Mouse (Mus musculus): ENCODE measurements around the gene A830018L16Rik. TPM values are rescaled to one million over a fixed set of nuclear protein-coding genes. Genes with fewer than 3 reads are reported as not detected.

A830018L16Rik gene
- polyA plus RNA-seq, 1 experiment from 2014 or later = 0.17 TPM

GRCm38 (mm10) chr1:11652773-11653172 lies 238.9 kb downstream of the A830018L16Rik start:
- no peaks in the 10 kb centered on the region for H3K27me3 ChIP-seq (replicated peaks)
- H3K4me3 ChIP-seq = no peak overlapping the region
- ATAC-seq (ENCODE audit: insufficient number of reproducible peaks, low FRiP score) = no peak
- no peak overlapping the region for H3K27ac ChIP-seq (ENCODE audit: poor library complexity, severe bottlenecking)
- no peak overlapping the region for H3K4me2 ChIP-seq
- no peaks in the 10 kb centered on the region for H3K36me3 ChIP-seq
- no peaks in the 10 kb centered on the region for H3K4me1 ChIP-seq (replicated peaks)
- H3K9ac ChIP-seq = no peak overlapping the region
- H3K9me3 ChIP-seq (replicated peaks) = peaks cover 3% of the 10 kb centered on the region; the same call in 1 of the 2 replicates

GRCm38 (mm10) chr1:11657341-11658060 lies 243.6 kb downstream of the A830018L16Rik start:
- Histone ChIP-seq H3K9ac (no peak overlapping the region), H3K9me3 (replicated peaks) (peaks cover 7% of the 10 kb centered on the region), H3K27ac (ENCODE audit: poor library complexity, severe bottlenecking) (no peak overlapping the region), H3K4me2 (no peak overlapping the region), H3K36me3 (no peaks in the 10 kb centered on the region), H3K4me1 (replicated peaks) (no peaks in the 10 kb centered on the region), H3K27me3 (replicated peaks) (no peaks in the 10 kb centered on the region), H3K4me3 (no peak overlapping the region)
- ATAC-seq (ENCODE audit: insufficient number of reproducible peaks, low FRiP score) = no peak
- 57% methylated on average over 2 of the region's 2 CpGs for WGBS

GRCm38 (mm10) chr1:11658061-11658625 lies 244.2 kb downstream of the A830018L16Rik start:
- Histone ChIP-seq H3K9me3 (replicated peaks) (peaks cover 7% of the 10 kb centered on the region), H3K27me3 (replicated peaks) (no peaks in the 10 kb centered on the region), H3K27ac (ENCODE audit: poor library complexity, severe bottlenecking) (no peak overlapping the region), H3K4me3 (no peak overlapping the region), H3K4me2 (no peak overlapping the region), H3K4me1 (replicated peaks) (no peaks in the 10 kb centered on the region), H3K36me3 (no peaks in the 10 kb centered on the region), H3K9ac (no peak overlapping the region)
- whole genome bisulfite sequencing = 23% methylated on average over 3 of the region's 3 CpGs
- ATAC-seq (ENCODE audit: insufficient number of reproducible peaks, low FRiP score) = no peak

- Histone ChIP-seq H3K9ac (no peak overlapping the region), H3K27me3 (replicated peaks) (no peaks in the 10 kb centered on the region), H3K4me1 (replicated peaks) (no peaks in the 10 kb centered on the region), H3K4me2 (no peak overlapping the region), H3K4me3 (no peak overlapping the region), H3K27ac (ENCODE audit: poor library complexity, severe bottlenecking) (no peak overlapping the region), H3K9me3 (replicated peaks) (peaks cover 4% of the 10 kb centered on the region; the same call in 1 of the 2 replicates), H3K36me3 (no peaks in the 10 kb centered on the region)
- ATAC-seq (ENCODE audit: insufficient number of reproducible peaks, low FRiP score) = no peak
Observed at GRCm38 (mm10) chr1:11744749-11745314, 330.9 kb downstream of the A830018L16Rik start.

GRCm38 (mm10) chr1:11748424-11748823 lies 334.5 kb downstream of the A830018L16Rik start:
- Histone ChIP-seq H3K4me3 (no peak overlapping the region), H3K9ac (no peak overlapping the region), H3K27me3 (replicated peaks) (no peaks in the 10 kb centered on the region), H3K36me3 (no peaks in the 10 kb centered on the region), H3K4me1 (replicated peaks) (no peaks in the 10 kb centered on the region), H3K27ac (ENCODE audit: poor library complexity, severe bottlenecking) (no peak overlapping the region), H3K9me3 (replicated peaks) (peaks cover 4% of the 10 kb centered on the region; the same call in 1 of the 2 replicates), H3K4me2 (no peak overlapping the region)
- WGBS = 51% methylated on average over 2 of the region's 2 CpGs
- no peak for ATAC-seq (ENCODE audit: insufficient number of reproducible peaks, low FRiP score)

- ATAC-seq (ENCODE audit: insufficient number of reproducible peaks, low FRiP score) = no peak
- no peaks in the 10 kb centered on the region for H3K27me3 ChIP-seq (replicated peaks)
- H3K9me3 ChIP-seq (replicated peaks) = peaks cover 4% of the 10 kb centered on the region
Observed at GRCm38 (mm10) chr1:11750065-11750464, 336.2 kb downstream of the A830018L16Rik start.

GRCm38 (mm10) chr1:11750607-11751006 lies 336.7 kb downstream of the A830018L16Rik start:
- 60% methylated on average over 2 of the region's 2 CpGs for WGBS
- Histone ChIP-seq H3K4me1 (replicated peaks) (no peaks in the 10 kb centered on the region), H3K9ac (no peak overlapping the region), H3K4me2 (no peak overlapping the region), H3K27me3 (replicated peaks) (no peaks in the 10 kb centered on the region), H3K9me3 (replicated peaks) (peaks cover 4% of the 10 kb centered on the region), H3K27ac (ENCODE audit: poor library complexity, severe bottlenecking) (no peak overlapping the region), H3K36me3 (no peaks in the 10 kb centered on the region), H3K4me3 (no peak overlapping the region)
- no peak for ATAC-seq (ENCODE audit: insufficient number of reproducible peaks, low FRiP score)

More at GRCm38 (mm10) chr1:11750065-11750464, 336.2 kb downstream of the A830018L16Rik start:
- Histone ChIP-seq H3K27ac (ENCODE audit: poor library complexity, severe bottlenecking) (no peak overlapping the region), H3K4me1 (replicated peaks) (no peaks in the 10 kb centered on the region), H3K4me2 (no peak overlapping the region), H3K4me3 (no peak overlapping the region), H3K9ac (no peak overlapping the region), H3K36me3 (no peaks in the 10 kb centered on the region)

- Histone ChIP-seq H3K9me3 (replicated peaks) (no peaks in the 10 kb centered on the region; the same call in 1 of the 2 replicates), H3K27me3 (replicated peaks) (no peaks in the 10 kb centered on the region), H3K27ac (ENCODE audit: poor library complexity, severe bottlenecking) (no peak overlapping the region), H3K4me3 (no peak overlapping the region), H3K4me2 (no peak overlapping the region), H3K4me1 (replicated peaks) (no peaks in the 10 kb centered on the region), H3K36me3 (no peaks in the 10 kb centered on the region), H3K9ac (no peak overlapping the region)
- no peak for ATAC-seq (ENCODE audit: insufficient number of reproducible peaks, low FRiP score)
Observed at GRCm38 (mm10) chr1:11751996-11752395, 338.1 kb downstream of the A830018L16Rik start.

- no peaks in the 10 kb centered on the region for H3K9me3 ChIP-seq (replicated peaks)
- no peak; the same call in 1 of the 2 replicates for ATAC-seq (ENCODE audit: insufficient number of reproducible peaks, low FRiP score)
- no peak overlapping the region for H3K4me2 ChIP-seq
- no peaks in the 10 kb centered on the region for H3K4me1 ChIP-seq (replicated peaks)
- H3K27me3 ChIP-seq (replicated peaks) = no peaks in the 10 kb centered on the region
- no peak overlapping the region for H3K4me3 ChIP-seq
- 48% methylated on average over 1 of the region's 1 CpGs for WGBS
- H3K27ac ChIP-seq (ENCODE audit: poor library complexity, severe bottlenecking) = no peak overlapping the region
- H3K9ac ChIP-seq = no peak overlapping the region
- H3K36me3 ChIP-seq = no peaks in the 10 kb centered on the region
Observed at GRCm38 (mm10) chr1:11788264-11788663, 374.4 kb downstream of the A830018L16Rik start.

GRCm38 (mm10) chr1:11792820-11793219 lies 378.9 kb downstream of the A830018L16Rik start:
- no peak overlapping the region for H3K4me3 ChIP-seq
- H3K4me1 ChIP-seq (replicated peaks) = no peaks in the 10 kb centered on the region
- no peak for ATAC-seq (ENCODE audit: insufficient number of reproducible peaks, low FRiP score)
- no peak overlapping the region for H3K9ac ChIP-seq
- H3K27me3 ChIP-seq (replicated peaks) = no peaks in the 10 kb centered on the region
- no peak overlapping the region for H3K4me2 ChIP-seq
- H3K9me3 ChIP-seq (replicated peaks) = no peaks in the 10 kb centered on the region
- no peaks in the 10 kb centered on the region for H3K36me3 ChIP-seq
- no peak overlapping the region for H3K27ac ChIP-seq (ENCODE audit: poor library complexity, severe bottlenecking)
- 67% methylated on average over 2 of the region's 2 CpGs for WGBS

GRCm38 (mm10) chr1:11795666-11796065 lies 381.8 kb downstream of the A830018L16Rik start:
- H3K9me3 ChIP-seq (replicated peaks) = no peaks in the 10 kb centered on the region
- H3K4me1 ChIP-seq (replicated peaks) = no peaks in the 10 kb centered on the region
- 59% methylated on average over 2 of the region's 2 CpGs for WGBS
- no peak for ATAC-seq (ENCODE audit: insufficient number of reproducible peaks, low FRiP score)
- H3K27ac ChIP-seq (ENCODE audit: poor library complexity, severe bottlenecking) = no peak overlapping the region
- H3K9ac ChIP-seq = no peak overlapping the region
- no peaks in the 10 kb centered on the region for H3K27me3 ChIP-seq (replicated peaks)
- no peak overlapping the region for H3K4me2 ChIP-seq
- no peak overlapping the region for H3K4me3 ChIP-seq
- H3K36me3 ChIP-seq = no peaks in the 10 kb centered on the region
